Mouse (Mus musculus): Measurements from ENCODE around the gene Pex14.

DNA sequence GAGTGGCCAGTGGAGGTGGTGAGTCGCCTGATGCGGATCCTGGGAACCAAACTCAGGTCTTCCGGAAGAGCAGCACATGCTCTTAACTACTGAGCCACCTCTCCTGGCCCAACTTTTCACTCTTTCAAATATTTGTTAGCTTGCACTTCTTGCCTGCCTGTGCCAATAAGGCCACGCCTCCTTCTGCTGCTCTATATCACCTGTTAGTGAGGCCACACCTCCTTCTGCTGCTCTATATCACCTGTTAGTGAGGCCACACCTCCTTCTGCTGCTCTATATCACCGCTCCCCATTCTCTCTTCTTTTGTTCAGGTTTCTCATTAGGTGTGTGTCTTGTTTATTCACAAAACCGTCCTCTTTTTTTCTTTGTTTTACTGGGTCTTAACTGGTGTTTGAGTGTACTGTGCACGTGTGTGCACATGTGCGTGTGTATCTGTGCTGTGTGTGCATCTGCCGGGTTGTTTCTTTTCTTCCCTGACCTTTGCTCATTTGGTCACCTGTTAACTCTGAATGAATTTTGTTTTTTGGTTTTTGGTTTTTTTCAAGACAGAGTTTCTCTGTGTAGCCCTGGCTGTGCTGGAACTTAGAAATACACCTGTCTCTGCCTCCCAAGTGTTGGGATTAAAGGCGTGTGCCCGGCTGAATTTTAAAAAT, 97.1 kb downstream of the Pex14 start:
- no peak for TF ChIP-seq CTCF (IDR thresholded peaks at IDR 0.05; ENCODE audit: control insufficient read depth, insufficient read depth, low read length)
- TF ChIP-seq POLR2A (IDR thresholded peaks at IDR 0.05; ENCODE audit: borderline replicate concordance, control insufficient read depth, low read depth, low read length), result no peak

All from bone marrow, adult 2 months (tissue).